Mouse (Mus musculus): Measurements from ENCODE around the gene Zfand2a.

Zfand2a gene

GRCm38 (mm10) chr5:139429818-139430341 is 54.5 kb downstream of the Zfand2a start:
- DNase-seq (ENCODE audit: low spot score), result no peak

GRCm38 (mm10) chr5:139427989-139428388 is 56.4 kb downstream of the Zfand2a start:
- DNase-seq (ENCODE audit: low spot score), result no peak

- no peak for DNase-seq (ENCODE audit: low spot score)
Measured at GRCm38 (mm10) chr5:139427001-139427400, 57.3 kb downstream of the Zfand2a start.

GRCm38 (mm10) chr5:139425198-139425597 is 59.2 kb downstream of the Zfand2a start:
- DNase-seq (ENCODE audit: low spot score), result no peak

- no peak for DNase-seq (ENCODE audit: low spot score)
Measured at GRCm38 (mm10) chr5:139423026-139423865, 61.1 kb downstream of the Zfand2a start, which contains the start of gene Gper1. Gene Gper1 (plus strand): TSS chr5:139423151.
